Mouse (Mus musculus) leukemia stem cell, adult 10-12 weeks (primary cell): ENCODE results near the gene Ddx41. TPM values are rescaled to one million over a fixed set of nuclear protein-coding genes. Genes with fewer than 3 reads are reported as not detected.

Experiments
- polyA plus RNA-seq: library from polyadenylated mRNA; stranded (reverse); fragments of >175 nt; gene quantifications from 2 replicates; pipeline ENCODE4 v1.2.3, GENCODE M21; 2012; ENCODE audit warnings: low replicate concordance

Ddx41 gene
- 55.9 and 93.7 TPM in 2 replicates for polyA plus RNA-seq

DNA sequence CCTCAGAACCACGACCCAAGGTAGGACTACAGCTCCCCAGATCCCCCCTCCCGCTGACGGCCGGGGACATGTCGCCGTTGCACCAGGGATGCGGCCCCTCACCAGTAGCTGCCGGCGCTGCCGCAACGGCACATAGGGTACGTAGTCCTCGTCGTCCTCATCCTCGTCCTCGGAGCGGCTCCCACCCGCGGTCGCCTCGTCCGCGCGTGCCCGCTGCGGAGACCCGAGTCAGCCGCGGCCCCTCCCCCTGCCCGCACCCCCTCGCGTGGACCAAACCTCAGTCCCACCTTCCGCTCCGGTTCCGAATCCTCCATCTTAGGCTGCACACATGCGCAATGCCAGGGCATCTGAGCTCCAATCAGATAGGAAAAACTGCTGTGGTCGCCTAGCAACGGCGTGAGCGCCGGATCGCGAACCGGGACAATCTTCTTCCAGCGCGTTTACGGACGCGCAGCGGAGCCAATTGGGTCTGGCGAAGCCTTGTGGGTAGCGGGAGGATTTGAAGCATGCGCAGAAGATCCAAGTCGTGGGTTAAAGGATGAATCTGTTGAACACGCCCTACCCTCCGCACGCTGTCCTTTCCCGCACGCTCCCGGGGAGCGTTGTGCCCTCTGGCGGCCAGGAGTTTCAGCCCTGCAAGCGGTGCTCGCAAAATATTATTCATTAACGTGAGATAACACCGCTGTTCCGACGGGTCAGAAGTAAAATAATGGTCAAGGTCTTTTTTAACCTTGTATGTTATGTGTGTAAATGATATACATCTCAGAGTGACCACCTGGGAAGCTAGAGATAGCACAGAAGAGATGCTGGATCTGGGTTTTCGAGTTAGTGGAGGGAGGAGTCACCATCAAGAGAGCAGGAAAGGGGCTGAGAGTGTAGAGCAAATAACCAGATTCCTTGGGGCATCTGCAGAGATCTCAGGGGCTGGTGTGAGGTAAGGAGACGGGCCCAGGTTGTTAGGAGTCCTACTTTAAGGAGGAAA, at the start of gene Ddx41:
Gene Ddx41 (minus strand): TSS at position 465 of the 982 bp plus-strand sequence.

DNA sequence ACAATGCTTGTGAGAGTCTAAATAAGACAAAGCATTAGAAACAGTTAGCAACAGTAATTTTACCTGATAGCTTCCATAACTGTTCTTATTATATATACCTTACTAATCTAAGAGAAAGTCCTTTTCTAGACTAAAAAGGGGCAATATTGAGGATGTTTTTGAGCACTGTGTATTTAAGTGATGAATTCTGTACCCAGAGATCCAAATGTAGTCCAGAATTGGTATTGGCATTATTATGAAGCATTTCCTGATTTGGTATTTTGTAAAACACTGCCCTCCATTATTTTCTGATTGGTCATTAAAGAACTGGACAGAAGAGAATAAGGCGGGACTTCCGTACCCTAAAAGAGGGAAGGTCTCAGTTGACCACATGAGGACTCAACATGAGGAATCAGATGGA, 37.0 kb upstream of the Ddx41 start, which contains the start of gene Tmed9:
Gene Tmed9 (plus strand): TSS at position 301 of the 400 bp plus-strand sequence.

DNA sequence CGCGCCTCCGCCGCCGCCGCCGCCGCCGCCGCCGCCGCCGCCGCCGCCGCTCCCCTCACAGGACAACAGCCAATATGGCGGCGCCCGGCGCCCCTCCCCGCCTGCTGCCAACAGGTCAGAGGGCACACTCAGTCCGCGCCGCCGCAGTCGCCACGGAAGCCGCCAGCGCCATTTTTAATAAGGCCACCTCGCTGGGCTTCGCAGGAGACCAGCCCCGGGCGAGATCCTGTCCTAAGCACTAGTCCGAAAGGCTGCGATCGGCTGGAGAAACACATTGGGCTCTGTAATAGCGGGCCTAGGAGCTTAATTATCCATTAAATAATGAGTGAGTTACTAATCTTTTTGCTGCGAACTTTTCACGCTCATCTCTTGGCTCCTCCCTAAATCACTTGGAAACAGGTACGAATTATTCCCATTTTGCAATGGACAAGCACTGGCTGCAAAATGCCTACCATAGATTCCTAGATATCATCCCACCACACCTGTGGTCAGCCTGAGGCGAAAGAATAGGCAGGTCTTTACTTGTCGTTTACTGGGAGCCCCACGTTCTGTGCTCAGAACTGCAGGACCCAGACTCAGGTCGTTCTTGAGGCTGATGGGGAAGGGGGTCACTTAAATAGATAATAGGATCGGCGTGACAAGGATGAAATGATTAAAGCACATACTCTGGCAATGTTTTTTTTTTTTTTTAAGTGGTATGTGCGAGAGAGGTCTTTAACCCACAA, 34.7 kb upstream of the Ddx41 start, which contains the start of gene Fam193b:
Gene Fam193b (minus strand): TSS at position 94 of the 725 bp plus-strand sequence.

DNA sequence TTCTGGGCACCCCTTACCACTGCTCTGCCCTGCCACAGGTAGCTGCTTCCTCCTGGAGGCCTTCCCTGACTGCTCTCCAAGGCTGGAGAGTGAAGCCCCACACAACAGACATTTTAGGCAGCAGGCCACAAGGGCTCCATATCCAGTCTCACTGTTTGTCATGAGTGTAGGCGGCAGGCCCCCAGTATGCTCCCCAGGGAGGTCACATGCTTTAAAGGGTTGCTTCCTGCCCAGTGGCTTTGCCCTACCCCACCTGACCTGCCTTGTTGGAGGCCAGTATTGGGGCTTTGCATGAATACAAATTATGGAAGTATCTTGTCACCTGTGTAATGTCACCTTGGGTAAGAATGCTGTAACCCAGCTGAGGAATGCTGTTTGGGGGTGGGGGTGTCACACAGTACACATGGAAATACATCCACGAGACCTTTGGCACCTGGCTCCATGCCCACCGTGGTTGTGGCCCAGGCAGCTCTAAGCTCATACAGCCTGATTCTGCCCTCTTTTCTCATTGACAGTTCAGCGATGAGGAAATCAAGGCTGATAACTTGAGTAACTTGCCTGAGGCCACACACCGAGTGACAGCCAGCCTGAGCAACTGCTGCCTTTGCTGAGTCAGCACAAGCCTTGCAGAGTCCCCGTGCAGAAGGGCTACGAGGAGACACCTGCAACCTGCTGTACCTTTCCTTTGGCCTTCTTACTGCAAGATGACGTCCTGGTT, 7.1 kb downstream of the Ddx41 start, which contains the start of gene Dok3:
Gene Dok3 (minus strand): TSS at position 99 of the 718 bp plus-strand sequence.

DNA sequence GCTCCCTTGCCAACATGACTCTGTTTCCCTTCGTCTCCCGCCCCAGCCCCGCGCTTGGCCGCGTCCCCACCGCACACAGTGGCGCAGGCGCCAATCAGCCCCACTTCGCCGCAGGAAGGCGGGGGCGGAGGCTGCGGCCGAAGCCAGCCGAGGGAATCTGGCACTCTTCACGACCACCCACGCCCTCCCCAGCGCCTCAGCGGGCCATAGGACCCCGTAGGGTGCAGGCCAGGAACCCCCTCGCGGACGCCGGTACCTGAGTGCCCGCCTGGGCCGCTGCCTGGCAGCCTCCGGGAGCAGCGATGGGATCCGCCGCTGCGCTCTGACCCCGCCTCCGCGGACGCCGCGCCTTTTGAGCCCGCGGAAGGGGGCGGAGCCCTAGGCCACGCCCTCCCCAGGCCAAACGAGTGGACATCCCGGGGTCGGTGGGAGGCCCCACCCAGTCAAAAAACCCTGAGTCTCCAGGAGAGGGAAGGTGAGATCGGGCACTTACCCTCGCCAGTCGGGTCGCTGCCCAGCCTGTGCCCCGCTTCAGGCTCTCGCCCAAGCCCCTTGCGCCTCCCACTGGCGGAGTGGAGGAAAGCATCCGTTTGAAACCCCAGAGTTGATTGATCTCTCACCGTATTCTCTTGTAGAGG, 23.2 kb downstream of the Ddx41 start, which contains the start of gene Pdlim7:
Gene Pdlim7 (minus strand): TSS at position 566 of the 638 bp plus-strand sequence.

DNA sequence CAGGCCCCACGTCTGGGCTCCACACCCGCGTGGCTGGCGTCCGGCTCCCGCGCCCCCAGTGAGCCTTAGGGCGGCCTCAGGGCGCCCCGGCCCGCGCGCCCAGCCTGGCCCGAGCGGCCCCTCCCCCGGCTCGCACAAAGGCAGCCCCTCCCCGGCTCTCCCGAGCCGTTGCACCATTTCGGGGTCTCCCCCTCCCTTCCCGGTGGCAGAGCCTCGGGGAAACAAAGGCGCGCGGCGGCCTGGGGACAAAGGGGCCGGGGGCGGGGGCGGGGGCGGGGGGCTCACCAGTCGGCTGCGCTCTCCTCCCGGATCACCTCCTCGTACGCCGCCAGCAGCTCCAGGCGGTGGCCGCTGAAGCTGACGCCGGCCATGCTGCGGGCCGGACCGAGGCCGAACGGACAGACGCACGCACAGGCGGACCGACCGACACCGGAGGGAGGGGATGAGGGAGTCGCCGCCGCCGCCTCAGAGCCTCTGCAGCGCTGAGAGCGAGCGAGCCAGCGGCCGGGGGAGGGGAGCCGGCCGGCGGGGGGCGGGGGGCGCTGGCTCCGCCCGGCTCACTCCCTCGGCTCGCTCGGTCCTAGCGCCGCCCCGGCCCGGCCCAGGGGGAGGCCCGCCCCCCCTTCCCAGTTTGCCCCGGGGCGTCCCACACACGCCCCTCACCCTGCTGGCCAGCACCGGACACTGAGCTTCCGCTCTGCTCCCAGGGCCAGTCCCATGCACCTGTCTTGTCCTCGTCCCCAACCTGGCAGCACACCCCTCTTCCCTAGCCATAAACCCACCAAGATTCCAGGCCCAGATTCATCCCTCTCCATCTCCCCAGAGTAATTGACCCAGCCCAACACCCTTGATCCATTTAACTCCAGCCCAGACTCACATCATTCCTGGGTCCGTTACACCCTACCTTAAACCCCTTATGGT, 48.6 kb downstream of the Ddx41 start, which contains the start of gene Dbn1:
Gene Dbn1 (minus strand): TSS at position 534 of the 921 bp plus-strand sequence.

Other genes starting within 250 kb of the Ddx41 start
- 179 and 301 TPM in 2 replicates for gene Prelid1, start 216.2 kb downstream of the Ddx41 start, polyA plus RNA-seq
- gene Rab24, start 214.7 kb downstream of the Ddx41 start, polyA plus RNA-seq, result 62.5 and 73.7 TPM in 2 replicates
- 21.1 and 29.5 TPM in 2 replicates for gene Mxd3, start 206.8 kb downstream of the Ddx41 start, polyA plus RNA-seq
- 50.0 and 75.4 TPM in 2 replicates for gene Lman2, start 173.9 kb downstream of the Ddx41 start, polyA plus RNA-seq
- 7.6 and 7.9 TPM in 2 replicates for gene Rgs14, start 166.9 kb downstream of the Ddx41 start, polyA plus RNA-seq
- 0.12 TPM in 1 of 2 replicates, not detected in the other for gene Slc34a1, start 138.5 kb downstream of the Ddx41 start, polyA plus RNA-seq
- not detected in 2 replicates for gene Pfn3, start 121.4 kb downstream of the Ddx41 start, polyA plus RNA-seq
- not detected in 2 replicates for gene F12, start 109.9 kb downstream of the Ddx41 start, polyA plus RNA-seq
- 104 and 119 TPM in 2 replicates for gene Grk6, start 91.6 kb downstream of the Ddx41 start, polyA plus RNA-seq
- 7.6 and 17.6 TPM in 2 replicates for gene Prr7, start 72.4 kb downstream of the Ddx41 start, polyA plus RNA-seq
- gene Dbn1, start 48.5 kb downstream of the Ddx41 start, polyA plus RNA-seq, result 7.5 and 13.0 TPM in 2 replicates
- 81.6 and 121 TPM in 2 replicates for gene Pdlim7, start 23.0 kb downstream of the Ddx41 start, polyA plus RNA-seq
- gene Dok3, start 7.4 kb downstream of the Ddx41 start, polyA plus RNA-seq, result 130 and 341 TPM in 2 replicates
- 70.3 and 217 TPM in 2 replicates for gene Fam193b, start 34.5 kb upstream of the Ddx41 start, polyA plus RNA-seq
- gene Tmed9, start 37.1 kb upstream of the Ddx41 start, polyA plus RNA-seq, result 98.3 and 191 TPM in 2 replicates
- gene B4galt7, start 63.2 kb upstream of the Ddx41 start, polyA plus RNA-seq, result 10.5 and 13.1 TPM in 2 replicates
- 15.1 and 16.2 TPM in 2 replicates for gene Caml, start 86.3 kb upstream of the Ddx41 start, polyA plus RNA-seq
- gene Ddx46, start 98.4 kb upstream of the Ddx41 start, polyA plus RNA-seq, result 9.6 and 22.7 TPM in 2 replicates
- 9.0 and 10.1 TPM in 2 replicates for gene B230219D22Rik, start 156.5 kb upstream of the Ddx41 start, polyA plus RNA-seq
- gene Txndc15, start 178.0 kb upstream of the Ddx41 start, polyA plus RNA-seq, result 19.3 and 20.7 TPM in 2 replicates
- gene Pcbd2, start 190.7 kb upstream of the Ddx41 start, polyA plus RNA-seq, result 11.1 and 23.8 TPM in 2 replicates
- not detected in 2 replicates for gene Catsper3, start 247.9 kb upstream of the Ddx41 start, polyA plus RNA-seq